Mouse (Mus musculus): ENCODE data around the gene Dennd1b.

DNA sequence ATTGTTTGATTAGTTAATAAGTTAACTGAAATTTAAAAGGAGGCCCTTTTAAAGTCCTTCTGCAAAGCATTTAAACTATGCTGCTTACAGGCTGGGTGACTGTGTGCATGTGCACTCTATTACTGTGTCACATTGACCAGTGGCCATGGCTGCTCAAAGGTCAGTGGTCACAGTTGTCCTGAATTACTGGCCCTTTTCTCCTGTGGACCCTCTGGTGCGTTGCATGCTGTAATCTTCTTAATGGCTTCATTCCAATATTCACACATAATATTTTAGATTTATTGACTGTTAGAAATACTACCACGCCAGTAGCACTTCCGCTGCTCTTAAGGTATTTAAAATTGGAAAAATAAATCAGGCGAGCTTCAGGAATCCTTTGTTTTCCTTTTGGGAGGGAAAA is 129.5 kb downstream of the Dennd1b start:
- no peak for TF ChIP-seq CTCF (conservative IDR thresholded peaks at IDR 0.05; ENCODE audit: insufficient read depth, insufficient read length, low read depth, low read length)
- no peak for TF ChIP-seq POLR2A (IDR thresholded peaks at IDR 0.05; ENCODE audit: low read depth, low read length)
